Mouse (Mus musculus): ENCODE results near the gene Tacr1.
A peak's percentile ranks its signal among the peaks of the same experiment; 100 is the strongest.
"Not testable (repeated sequence)": the region's sequence is repeated elsewhere in the genome, so short reads cannot be mapped to it uniquely, and the experiment has no call there.

Tacr1 gene

GRCm38 (mm10) chr6:82401595-82402451 lies at the start of gene Tacr1:
Gene Tacr1 (plus strand): TSS chr6:82402334.
- peak; percentile 46 for DNase-seq

DNA sequence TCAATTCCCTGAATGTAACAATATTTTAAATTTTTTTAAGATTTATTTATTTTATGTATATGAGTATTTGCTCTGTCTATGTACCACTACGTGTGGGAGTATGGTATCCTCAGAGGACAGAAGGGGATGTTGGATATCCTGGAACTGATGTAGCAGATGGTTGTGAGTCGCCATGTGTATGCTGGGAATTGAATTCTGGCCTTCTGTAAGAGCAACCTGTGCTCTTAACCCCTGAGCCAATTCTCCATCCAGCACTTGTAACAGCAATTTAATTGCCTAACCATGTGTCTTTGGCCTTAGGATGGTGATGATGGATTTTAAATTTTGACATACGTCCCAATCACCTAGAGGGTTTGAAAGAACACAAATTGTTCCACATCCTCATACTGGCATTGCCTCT lies 26.0 kb upstream of the Tacr1 start:
- DNase-seq: no peak

- DNase-seq: no peak
Measured at GRCm38 (mm10) chr6:82383556-82383955, 18.6 kb upstream of the Tacr1 start.

DNA sequence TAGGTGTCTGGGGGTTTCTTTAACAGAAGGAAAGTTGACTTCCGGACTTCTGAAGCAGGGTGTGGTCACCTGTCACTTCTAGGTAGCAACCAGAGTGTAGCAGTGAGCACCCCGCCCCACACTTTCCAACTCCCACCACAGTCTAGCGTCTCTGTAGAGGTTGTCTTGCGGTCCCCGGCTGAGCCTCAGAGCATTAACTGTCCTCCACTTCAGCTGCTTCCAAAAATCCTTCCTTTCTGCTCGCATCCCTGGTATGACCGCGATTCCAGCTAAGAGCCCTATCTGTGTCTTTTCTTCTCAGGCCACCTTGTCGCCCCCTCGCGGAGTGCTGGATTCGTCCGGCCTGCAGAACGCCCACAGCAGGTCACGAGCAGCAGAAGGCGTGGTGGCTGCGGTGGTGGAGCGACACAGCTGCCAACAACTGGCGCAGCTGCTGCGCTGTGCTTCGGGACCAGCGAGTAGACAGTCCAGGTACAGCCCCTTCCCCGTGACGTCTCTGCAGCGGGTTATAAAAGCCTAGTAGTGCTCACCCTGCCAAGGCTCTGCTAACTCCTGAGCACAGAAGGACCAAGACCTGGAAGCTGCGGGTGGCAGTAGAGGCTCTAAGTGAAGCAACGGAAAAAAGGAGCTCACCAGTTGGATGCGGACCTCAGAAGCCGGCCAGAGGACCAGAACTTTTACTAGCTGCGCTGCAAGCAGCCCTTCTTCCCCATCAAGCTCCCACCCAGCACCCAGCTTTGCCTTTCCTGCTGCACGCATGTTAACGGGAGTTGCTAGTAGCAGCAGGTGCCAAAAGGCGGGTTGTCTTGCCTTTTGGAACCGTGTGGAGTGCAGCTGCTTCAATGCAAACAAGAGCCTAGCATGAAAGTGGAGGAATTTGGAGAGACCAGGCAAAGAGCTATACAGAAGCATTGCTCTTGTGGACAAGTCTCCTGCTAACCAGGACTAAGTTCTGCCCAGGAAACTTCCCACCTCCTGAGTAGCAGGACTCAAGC lies 664 bp downstream of the Tacr1 start:
- peak; percentile 41 for DNase-seq

DNA sequence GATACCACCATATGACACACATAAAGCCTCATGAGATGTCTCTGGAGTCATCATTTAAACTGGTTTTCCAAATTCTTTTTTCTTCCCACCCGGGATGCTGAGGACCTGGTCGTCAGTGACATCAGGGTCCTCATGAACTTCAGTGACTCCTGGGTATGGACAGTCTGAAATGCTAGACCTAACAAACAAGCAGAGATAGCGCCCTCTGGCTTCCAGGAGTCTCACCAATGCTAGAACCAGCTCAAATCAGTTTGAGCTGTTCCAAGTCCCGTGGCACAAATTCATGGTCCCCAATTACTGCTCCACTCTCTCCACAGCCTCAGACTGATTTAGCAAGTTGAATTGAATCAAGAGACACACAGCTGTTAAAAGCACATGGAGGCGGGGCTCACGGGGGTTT lies 16.2 kb downstream of the Tacr1 start:
- no peak for DNase-seq

DNA sequence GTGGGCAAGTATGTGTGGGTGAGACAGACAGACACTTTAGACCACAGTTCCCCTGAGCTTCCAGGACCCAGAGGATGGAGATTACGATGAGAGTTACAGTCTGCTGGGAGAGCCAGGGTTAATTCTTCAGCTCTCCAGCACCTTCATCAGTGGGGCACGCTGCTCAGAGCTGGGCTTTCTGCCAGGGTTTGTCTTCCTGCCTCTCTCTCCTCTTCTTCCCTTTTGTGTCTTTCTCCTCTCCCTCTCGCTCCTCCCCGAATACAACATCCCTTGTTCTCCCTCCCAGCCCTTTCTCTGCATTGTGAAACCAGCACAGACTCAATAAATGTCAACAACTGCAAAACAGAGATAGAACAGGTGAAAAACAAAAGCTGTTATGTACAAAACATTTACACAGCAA lies 18.1 kb downstream of the Tacr1 start:
- DNase-seq: no peak

DNA sequence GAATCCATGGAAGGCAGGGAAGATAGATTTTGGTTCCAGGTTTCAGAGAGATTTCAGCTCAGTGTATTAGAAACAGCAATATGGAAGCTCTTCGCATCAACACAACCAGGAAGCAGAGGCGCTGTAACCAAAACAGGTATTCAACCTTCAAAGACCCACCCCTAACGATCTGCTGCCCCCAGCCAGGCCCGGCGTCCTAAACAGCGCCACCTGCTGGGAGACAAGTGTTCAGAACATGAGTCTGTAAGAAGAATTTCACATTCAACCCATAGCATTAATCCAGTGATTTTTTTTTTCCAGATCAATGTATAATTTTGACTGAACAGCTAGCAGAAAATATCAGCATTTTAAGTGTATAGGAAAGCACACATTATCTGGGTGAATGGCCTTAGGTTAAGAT lies 26.8 kb downstream of the Tacr1 start:
- DNase-seq: no peak

DNA sequence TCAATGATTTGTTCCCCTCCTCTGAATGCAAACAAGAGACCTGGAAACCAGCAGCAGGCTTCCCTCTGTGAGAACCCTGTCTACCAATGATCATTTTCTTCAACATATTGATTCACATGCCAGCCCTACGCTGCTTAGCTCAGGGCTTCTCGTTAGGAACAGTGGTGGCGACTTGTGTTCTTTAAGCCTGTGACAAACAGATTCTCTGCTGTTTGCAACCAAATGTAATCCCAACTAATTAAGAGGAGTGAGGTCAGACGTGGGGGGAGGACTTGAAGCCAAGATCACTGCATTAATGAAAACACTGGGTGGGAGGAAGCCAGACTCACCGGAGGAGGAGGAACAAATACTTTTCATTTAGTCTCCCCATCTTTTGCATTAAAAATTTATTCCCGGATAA lies 27.6 kb downstream of the Tacr1 start:
- no peak for DNase-seq

DNA sequence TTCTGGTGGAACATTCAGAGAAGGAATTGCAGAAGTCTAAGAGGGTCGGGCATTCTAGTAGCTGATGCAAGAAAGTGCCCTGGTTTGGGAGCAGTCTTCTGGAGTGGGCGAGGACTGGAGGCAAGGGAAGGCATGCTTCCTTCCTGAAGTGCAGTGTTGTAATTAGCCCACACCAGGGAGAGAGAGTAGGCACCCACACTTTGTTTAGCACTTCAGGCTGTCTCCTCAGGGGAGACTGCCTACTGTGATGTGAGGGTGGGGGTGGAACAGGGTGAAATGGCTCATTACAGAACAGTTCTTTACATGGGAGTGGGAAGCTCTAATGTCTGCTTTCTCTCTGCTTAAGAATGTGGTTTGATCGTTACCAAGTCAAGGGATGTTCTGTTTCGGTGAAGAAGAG lies 35.0 kb downstream of the Tacr1 start:
- no peak for DNase-seq

DNA sequence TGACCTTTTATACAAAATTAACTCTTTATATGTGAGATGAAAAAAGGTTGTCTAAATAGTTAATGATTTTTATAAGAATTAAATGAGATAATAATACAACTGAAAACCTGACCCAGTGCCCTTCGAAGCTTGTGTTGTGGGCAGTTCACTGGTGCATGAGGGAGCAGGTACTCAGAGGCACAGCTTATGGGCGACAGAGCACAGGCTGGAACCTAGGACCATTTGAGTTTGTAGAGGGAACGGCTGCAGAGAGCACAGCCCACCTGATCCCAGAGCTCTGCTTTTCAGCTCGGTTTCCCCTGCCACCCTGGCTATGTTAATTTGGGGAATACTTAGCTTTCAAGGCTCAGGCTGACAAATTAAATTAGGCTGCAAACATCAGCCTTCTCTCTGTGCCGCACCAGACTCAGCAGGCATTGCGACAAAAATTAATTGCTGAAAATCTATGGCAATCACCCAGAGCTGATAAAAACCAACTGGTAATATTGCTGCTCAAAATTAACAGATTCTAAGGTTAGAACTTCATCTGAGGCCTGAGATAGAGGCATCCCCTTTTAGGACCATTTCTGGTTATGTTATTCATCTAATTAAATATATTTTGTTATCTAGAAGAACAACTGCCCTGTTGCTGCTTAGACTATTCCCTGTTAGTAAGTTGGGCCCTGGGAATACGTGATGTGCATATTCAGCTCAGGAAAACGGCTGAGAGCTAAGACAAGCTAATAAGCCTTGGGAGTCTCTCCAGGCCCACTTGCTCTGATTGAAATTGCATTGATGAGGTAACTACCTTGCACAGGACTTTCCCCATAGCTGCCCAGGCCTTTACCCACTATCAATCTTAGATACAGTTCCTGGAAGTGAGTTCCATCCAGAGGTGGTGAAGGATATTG lies 50.3 kb downstream of the Tacr1 start:
- not testable (repeated sequence) for DNase-seq

DNA sequence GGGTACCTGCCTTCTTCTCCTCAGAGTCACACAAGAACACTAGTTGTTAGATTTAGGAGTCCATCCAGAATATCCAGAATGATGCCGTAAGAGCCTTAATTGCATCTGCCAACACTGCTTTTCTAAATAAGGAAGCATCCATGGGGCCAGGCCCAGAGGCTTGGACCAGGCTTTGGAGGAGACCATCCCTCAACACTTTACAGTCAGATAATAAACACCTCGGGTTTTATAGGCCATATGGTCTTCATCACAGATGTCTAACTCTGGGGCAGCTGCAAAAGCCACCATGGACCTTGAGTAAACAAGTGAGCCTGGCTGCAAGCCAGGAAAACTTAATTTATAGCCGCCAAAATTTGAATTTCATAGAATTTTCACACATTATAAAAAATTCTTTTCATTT lies 53.1 kb downstream of the Tacr1 start:
- no peak for DNase-seq

- no peak for DNase-seq
Measured at GRCm38 (mm10) chr6:82457163-82457763, 55.1 kb downstream of the Tacr1 start.

DNA sequence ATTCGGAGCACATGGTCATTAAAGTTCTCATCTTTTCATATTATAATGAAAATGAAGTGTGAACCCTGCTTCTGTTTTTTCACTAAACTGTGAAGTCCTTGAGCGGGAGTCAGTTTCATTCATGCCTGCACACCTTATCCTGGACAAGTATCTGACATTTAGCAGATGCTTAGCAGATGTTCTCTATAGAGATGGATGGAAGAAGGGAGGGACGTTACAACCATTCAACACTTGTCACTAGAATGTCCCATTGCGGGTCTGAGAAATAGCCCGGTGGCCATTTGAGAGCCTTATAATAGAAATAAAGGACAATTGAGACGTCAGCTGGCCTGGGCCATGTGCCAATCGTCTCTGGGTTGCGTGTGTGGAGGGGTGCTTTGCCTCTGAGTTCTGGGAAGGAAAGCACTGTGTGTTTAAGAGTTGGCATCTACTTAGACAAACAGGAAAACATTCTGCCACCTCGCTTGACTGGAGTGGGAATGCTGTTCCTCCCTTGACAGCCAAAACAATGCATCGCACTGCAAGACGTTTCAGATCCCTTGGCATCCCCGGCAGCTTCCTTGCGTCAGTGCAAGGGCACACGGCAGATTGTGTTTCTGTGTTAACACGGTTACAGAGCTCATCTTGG lies 56.7 kb downstream of the Tacr1 start:
- DNase-seq: no peak

- DNase-seq: no peak
Measured at GRCm38 (mm10) chr6:82463171-82463570, 61.0 kb downstream of the Tacr1 start.

DNA sequence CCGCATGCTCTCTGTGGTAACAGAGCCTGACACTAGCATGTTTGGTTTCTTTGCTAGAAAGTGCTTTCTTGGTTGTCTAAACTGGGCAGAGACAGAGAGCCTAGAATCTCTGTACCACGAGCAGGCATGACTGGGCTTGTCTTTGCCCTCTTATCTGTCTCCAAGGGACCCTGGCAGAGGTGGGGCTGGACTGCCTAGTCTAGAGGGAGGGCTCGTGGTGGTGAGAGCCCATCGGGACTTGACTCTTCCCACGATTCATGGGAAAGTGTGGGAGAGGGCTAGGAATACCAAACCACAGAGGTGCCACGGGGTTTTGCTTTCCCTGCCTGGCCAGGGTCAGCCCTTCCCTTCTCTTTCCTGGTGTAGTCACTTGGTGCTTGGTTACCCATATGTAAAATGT lies 72.3 kb downstream of the Tacr1 start:
- DNase-seq: no peak

- no peak for DNase-seq
Measured at GRCm38 (mm10) chr6:82483842-82484241, 81.7 kb downstream of the Tacr1 start.

DNA sequence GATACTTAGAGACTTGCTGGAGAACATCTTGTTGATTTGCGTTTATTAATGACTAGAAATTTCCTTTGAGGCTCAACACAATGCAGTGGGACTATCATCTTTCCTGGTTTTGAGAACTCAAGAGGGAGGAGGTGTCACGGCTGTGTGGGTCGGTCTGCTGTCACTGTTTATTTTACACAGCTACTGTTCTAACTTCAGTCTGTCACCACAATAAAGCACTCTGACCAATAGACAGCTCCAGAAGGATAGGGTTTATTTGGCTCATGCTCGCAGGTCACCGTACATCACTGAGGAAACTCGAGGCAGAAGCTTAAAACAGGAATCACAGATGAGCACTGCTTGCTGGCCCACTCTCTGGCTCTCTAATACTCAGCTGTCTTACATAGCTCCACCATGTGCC lies 92.3 kb downstream of the Tacr1 start:
- no peak for DNase-seq

DNA sequence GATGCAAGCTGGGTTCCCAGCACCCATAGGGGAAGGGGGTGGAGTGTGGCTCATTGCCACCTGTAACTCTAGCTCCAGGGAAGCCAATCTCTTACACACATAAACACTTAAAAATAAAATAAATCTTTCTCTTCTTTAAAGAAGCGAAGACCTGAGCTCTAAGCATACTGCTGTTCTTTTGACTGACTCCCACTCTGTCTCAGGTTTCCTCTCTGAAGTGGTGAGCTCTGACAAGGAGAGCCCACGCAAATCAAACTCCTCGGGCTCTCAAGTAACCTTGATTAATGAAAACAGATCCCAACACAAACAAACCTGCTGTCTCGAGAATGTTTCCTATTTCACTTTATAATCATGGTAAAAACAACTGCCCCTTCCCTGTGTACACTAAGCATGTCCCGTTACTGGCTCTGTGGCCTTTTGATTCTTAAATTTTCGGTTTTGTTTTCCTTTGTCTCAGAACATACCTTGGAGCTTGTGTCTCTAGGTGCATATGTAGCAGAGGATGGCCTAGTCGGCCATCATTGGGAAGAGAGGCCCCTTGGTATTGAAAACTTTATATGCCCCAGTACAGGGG lies 108.8 kb downstream of the Tacr1 start:
- DNase-seq: no peak

DNA sequence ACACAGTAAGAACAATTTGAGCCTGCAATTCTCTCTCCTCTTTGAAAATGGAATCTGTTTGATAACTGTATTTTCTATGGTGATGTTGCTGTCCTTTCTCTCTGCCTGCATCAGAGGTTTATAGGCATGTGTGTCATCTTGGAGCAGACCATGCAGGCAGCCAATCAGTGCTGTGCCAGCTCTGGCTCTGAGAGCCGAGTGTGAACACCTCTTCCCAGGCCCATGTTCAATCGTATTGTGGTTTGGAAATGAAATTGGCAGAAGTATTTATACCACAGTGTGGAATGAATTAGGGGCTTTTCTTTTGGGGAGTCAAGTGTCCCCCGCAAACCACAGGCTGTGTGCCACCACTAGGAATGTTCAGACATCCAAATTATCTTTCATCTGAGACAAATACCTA lies 117.5 kb downstream of the Tacr1 start:
- DNase-seq: no peak

- DNase-seq: no peak
Measured at GRCm38 (mm10) chr6:82522567-82522966, 120.4 kb downstream of the Tacr1 start.

DNA sequence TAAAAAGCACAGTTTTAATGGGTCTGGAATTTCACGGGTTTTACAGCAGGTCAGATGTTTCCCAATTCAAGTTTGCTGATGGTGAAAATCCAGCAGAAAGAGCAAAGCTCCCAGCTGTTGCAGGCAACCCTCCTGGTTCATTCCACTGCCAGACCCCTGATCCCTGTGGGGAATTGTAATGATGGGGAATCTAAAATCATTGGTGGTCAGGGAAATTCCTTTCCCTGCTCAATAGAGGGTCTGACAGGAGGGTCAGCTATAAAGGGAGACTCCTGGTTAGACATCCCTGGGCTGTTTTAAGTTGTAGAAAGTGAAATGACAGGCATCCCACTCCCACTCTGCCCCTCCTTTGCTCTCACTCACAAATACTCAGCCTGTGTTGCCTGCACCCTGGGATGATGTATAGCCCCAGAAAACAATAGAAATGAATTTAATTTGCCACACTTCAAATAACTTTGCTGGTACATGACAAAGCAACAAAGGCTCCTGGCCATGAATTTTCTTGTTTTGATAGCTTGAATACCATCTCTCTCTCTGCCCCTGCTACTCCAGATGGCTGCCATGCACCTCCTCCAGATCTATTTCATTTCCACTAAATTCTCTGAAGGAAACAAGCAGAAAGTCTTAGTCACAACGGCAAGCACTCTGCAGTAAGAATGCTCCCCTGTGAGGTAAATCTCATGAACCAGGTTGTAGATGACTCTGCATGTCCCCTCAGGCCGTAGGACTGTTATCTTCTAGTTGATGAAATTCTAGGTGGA lies 123.2 kb downstream of the Tacr1 start:
- peak; percentile 15 for DNase-seq
